Mouse (Mus musculus): Measurements from ENCODE around the gene Tmem119.
A peak's percentile ranks its signal among the peaks of the same experiment; 100 is the strongest.
"Not testable (repeated sequence)": the region's sequence is repeated elsewhere in the genome, so short reads cannot be mapped to it uniquely, and the experiment has no call there.

Gene Tmem119

DNA sequence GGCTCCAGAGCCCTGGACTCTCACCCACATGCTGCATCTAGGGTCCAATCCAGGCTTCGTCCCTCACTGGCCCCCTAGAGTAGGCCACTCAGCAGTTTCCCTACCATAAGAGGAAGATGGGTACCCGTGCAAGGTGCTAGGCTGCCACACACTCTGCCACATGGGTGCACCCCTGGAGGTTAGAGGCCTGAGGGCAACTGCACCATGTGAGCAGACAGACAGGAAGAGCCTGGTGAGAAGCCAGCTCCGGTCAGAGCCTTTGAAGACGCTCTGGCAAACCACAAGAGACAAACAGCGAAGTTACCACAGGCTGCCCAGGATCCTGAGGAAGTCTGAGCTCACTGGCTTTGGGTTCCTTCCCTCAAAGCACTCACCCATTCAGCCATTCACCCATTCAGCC lies 13.3 kb downstream of the Tmem119 start:
- no peak for DNase-seq

DNA sequence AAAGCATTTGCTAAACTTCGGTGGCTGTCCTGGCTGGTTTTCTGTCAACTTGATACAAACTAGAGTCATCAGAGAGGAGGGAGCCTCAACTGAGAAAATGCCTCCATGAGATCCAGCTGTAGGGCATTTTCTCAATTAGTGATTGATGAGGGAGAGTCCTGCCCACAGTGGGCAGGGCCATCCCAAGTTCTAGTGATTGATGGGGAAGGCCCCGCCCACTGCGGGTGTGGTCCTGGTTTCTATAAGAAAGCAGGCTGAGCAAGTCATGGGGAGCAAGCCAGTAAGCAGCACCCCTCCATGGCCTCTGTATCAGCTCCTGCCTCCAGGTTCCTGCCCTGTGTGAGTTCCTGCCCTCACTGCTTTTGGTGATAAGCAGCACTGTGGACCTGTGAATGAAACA lies 16.2 kb downstream of the Tmem119 start:
- not testable (repeated sequence) for DNase-seq

DNA sequence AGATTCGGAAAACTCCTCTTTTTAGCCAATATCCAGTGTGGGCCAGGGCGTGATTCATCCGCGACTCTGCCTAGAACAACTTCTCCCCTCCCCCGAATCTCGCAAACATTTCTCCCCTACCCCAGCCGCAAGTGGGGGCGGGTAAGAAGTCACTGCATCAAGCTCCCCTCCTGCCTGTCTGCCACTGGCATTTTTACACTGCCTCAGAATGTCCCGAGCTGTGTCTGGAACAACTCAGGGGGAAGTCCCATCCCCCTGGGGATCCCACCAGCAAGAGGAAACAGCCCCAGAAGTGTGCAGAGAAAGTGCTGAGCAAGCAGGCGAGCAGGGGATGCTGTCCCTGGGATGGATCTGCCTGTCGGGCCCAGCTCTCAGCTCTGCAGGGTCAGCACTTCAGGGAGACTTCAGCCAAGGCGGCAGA lies 16.7 kb downstream of the Tmem119 start:
- peak; percentile 40 for DNase-seq

DNA sequence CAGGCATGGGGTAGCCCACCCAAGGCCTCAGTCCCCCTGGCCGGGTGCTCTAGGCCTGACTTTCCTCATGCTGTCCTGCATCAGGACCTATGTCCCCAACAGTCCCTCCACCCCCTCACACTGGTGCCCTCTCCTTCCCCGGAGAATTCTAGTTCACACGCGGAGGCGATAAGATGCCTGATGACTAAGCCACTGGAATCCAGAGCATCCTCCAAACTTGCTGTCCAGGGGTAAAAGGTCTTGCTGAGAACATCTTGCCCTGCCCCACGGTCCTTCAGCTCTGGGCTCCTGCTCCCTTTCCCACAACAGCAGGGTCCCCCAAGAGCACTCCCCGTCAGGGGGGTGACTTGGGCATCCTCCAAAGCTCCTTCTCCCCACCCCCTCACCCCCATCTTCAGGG lies 17.7 kb downstream of the Tmem119 start:
- DNase-seq, result no peak

DNA sequence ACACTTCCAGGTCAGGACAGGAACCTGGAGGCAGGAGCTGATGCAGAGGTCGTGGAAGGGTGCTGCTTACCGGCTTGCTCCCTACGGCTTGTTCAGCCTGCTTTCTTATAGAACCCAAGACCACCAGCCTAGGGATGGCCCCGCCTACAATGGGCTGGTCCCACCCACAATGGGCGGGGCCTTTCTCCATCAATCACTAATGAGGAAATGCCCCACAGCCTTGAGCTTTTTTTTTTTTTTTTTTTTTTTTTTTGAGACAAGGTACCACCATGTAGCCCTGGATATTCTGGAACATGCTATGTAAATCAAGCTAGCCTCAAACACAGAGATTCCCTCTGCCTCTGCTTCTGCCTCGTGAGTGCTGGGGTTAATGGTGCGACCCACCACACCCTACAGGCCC lies 18.4 kb downstream of the Tmem119 start:
- DNase-seq, result no peak

DNA sequence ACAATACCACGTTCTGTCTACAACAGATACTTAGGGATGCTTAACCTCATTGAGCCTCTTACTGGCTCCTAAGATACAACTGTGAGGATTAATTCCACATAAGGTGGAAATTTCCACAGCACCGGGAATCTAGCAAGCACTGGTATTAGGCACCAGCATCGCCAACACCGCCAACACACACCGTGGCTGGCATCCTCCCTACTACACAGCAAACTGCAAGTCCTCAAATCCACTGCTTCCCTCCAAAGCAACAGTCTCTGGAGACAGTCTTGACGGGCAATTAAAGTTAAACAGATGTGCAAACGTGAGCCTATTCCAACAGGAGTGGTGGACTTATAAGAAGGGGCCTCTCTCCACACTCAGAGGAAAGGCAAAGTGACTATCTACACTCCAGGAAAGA lies 19.1 kb downstream of the Tmem119 start:
- no peak for DNase-seq

DNA sequence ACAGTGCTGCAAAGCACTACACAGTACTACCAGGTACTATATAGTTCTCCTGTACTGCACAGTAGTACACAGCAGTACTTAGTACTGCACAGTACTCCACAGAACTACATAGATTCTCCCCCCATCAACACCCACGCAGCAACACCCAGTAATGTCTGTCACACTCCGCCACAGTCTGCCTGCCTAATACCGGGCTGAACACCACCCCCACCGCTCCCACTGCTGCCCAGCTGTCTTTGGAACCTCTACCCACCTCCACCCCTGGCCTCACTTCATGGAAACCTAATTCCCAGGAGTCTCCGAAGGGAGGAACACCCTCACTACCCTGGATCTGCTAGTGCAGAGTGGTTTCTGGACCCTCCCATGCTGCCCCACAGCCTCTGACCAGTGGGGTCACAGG lies 19.6 kb downstream of the Tmem119 start:
- no peak for DNase-seq

DNA sequence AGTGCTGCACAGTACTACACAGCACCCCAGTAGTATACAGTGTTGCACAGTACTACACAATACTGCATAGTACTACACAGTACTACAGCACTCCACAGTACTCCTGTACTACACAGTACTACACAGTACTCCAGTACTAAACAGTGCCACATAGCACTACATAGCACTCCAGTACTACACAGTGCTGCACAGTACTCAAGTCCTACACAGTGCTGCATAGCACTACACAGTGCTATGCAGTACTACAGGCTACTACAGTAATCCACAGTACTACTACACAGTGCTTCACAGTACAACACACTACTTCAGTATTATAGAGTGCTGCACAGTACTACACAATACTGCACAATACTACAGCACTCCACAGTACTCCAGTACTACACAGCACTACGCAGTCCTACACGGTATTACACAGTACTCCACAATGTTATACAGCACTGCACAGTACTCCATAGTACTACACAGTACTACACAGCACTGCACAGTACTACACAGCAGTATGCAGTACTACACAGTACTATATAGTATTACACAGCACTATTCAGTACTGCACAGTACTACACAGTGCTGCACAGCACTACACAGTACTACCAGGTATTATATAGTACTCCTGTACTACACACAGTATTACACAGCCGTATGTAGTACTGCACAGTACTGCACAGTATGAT lies 20.1 kb downstream of the Tmem119 start:
- no peak for DNase-seq

DNA sequence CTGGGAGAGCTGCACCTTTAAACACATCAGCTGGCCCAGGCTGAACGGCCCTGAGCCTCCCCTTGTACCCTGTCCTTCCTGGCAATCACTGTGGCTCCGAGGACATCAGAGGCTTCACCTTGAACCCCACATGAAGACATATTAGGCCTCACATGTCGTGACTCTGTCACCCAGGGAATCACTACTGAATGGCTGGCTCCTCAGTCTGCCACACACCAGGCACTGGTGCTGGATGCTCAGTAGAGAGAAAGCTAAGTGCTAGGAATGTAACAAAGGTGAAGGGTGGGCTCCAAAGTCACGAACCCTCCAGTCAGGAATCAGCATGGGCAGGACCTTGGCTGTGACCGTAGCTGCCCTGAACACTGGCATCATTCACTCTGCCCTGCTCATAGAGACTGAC lies 20.7 kb downstream of the Tmem119 start:
- DNase-seq, result no peak

DNA sequence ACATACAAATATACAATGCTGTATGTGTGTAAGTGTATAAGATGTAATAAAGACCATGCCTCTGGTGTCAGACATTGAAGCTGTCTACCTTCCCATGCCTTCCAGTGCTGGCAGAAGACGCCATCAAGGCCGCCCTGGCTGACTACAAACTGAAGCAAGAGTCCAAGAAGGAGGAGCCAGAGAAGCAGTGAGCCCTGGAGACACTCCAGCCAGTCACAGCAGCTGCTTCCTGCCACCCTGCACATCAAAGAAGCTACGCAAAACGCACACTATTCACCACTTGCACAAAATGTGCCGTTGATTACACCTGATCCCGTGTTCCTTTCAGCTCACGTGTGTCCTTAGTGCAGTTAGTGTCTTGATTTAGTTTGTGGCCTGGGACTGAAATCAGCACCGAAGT lies 22.6 kb downstream of the Tmem119 start:
- not testable (repeated sequence) for DNase-seq

DNA sequence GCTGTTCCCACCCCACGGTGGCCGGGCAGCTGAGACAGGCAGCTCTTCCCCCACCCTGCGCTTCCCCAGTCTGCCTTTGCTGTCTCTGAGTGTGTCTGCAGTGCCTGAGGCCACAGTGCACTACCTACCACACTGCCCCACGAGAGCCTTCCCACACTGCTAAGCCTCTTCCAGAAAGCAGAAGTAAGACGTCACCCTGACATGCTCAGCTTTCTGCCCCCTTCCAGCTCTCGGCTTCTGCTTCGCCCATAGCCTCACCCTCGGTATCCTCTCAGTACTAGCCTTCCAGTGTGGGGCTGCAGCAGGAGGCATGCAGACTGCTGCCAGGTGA lies 23.5 kb downstream of the Tmem119 start:
- DNase-seq, result no peak

DNA sequence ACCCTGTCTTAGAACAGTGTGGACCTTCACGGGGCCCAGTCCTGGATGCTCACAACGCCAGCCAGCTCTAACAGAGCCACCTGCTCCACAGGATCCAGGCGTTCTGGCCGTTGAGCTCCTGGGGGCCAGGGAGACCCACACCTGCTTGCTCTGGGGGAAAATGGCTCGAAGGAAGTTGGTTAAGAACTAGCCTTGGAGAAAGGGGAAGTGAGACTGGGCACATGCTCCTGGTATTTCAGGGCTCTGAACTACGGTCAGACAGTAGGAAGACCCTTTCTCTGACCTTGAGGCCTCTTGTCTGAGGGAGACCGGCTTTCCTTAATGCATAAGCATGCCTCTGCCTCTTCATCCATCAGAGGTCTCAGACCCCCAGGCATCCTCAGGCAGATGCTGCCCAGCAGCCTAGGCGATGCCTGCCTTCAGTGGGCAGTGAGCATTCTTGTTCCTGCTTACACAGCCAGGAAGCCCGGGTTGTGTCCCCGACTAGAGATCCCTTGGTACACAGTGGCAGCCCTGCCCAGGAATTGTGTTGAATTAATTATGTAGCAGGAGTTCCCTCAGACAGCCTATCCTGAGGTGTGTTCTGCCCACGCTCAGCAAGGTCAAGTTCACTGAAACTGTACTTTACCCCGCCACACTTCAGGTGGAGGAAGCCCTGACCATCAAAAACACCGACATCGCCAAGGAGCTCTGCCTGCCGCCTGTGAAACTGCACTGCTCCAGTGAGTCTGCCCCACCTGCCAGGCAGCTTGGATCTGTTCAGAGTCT lies 24.0 kb downstream of the Tmem119 start:
- DNase-seq, result no peak

DNA sequence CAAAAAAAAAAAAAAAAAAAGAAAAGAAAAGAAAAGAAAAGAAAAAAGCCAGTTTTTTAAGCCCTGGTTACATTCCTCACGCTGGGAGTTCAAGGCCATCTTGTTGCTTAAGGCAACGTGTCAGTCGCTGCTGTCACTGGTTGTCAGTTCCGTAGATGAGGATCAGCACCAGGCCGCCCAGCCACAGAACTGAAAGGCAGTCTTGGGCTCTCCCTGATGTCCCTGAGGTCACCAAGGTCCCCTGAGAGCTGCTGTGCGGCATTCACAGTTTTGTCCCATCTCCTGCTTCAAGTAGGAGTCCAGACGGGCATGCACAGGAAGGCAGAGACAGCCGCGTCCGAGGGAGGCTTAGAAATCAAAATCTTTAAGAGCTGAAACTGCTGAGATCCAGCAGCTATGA lies 24.7 kb downstream of the Tmem119 start:
- DNase-seq, result no peak

DNA sequence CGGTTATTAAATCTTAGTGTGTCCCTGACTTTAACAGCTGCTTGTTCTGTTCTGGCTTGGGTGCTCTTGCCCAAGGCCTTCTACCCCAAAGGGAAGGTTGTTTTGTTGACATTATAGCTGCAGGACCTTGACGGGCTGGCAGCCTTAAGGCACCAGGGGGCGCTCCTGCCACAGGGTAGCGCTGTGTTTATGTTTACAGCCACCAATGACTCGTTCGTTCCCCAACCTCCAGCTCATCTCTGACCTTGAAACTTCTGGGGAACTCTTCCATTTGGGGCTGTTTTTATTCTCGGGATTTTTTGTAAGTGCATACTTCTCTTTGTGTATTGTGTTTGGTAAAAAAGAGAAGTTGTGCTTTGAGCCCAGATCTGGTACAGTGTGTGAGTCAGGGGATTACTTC lies 26.7 kb downstream of the Tmem119 start:
- peak; percentile 85 for DNase-seq

DNA sequence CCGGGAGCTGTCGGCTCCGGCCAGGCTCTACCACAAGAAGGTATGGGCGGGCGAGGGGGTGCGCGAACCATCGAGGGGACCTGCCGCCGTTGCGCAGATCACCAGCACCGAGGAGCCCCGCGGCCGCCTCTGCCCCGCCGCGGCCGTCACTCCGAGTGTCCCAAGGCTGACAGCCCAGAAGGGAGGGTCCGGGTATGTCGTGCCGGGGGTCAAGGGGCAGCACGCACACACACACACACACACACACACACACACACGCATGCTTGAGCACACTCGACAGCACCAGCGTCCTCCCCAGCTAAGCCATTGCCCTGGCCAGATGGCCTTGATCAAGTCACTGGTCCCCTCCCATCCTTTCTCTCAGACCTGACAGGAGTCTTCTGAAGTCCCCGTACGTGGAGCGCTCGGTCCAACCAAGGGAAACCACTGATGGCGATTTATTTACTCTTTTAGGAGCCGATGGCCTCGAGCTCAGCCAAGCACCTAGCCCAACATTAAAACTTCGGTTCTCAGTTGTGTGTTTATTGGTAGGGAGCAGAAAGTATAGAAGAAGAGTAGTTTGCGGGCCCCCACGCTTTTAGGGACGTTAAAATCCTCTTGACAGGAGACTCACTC lies 27.3 kb downstream of the Tmem119 start:
- DNase-seq, result no peak

DNA sequence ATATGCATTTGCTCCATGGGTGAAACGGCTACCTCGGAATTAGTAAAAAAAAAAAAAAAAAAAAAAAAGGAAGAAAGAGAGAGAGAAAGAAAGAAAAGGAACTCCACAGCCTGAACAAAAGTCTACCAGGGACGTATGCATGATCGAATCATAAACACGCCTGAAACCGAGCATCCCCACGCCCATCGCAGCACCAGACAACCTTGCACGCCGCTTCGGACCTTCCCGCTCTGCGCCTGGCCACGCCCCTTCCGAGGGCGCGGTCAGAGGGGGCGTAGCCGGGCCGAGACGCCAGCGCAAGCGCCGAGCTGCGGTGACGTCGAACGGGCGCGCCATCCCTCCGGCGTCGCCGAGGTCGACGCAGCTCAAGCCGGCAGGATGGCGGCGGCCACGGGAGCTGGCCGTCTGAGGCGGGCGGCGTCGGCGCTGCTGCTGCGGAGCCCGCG lies 27.8 kb downstream of the Tmem119 start, which contains the start of the genes Sart3 and Iscu:
Gene Sart3 (minus strand): TSS at position 61 of the 446 bp plus-strand sequence.
Gene Iscu (plus strand): TSS at position 299 of the 446 bp plus-strand sequence.
- peak; percentile 95 for DNase-seq

DNA sequence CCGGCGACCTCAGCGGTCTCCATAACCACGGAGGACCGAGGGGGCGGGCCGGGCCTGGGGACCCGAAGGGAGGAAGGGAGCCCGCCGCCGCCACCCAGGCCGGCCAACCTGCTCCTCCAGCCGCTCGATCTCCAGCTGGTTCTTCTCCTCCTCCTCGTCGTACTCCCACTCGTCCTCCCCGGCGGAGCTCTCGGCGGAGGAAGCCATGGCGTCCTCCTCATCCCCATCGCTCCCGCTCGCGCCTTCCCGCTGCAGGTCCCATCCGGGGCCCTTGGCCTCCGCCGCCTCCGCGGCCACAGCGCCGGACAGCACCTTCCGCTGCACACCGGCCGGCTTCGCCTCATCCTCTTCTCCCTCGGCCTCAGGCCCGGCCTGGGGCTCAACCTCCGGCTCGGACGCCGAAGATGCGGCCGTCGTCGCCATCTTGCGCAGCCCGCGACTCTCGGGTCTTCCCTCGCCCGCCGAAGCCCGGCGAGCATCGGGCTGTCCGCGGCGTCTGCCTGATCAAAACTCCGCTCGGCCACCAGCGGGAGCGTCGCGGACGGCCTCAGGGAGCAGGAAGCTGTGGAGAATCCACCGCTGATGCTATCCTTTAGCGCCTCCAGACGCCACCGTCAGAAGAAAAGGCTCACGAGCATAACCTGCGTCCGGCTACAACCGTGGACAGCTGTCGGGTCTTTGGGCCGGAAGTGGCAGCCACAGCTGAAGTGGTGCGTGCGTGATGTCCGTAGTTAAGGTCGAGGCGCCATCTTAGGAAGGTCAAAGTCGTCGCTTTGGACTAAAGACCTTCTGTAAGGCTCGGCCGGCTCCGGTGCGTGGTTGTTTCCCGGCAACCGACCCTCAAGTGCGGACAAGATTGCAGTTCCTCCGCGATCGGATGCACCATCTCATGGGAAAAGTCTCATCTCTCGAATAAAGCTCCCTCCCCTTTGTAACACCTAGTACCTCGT lies 28.8 kb downstream of the Tmem119 start:
- peak; percentile 82 for DNase-seq

DNA sequence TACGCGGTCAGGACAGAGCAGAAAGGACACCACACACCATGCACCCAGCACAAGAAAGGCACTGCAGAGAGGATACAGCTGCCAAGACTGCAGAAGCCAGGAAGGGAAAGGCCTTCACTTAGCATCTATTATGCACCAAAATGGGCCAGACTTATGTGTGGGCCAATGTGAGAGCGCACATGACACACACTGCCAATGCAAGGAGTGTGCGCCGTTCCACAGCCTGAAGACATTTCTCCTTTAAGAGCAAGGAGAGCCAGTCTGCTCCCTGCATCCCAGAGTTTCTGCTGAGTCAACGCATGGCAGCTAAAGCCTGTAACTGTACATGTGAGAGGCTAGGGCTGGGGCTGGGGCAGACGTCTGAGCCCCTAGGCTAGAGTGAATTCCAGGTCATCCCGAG lies 31.5 kb downstream of the Tmem119 start:
- no peak for DNase-seq

DNA sequence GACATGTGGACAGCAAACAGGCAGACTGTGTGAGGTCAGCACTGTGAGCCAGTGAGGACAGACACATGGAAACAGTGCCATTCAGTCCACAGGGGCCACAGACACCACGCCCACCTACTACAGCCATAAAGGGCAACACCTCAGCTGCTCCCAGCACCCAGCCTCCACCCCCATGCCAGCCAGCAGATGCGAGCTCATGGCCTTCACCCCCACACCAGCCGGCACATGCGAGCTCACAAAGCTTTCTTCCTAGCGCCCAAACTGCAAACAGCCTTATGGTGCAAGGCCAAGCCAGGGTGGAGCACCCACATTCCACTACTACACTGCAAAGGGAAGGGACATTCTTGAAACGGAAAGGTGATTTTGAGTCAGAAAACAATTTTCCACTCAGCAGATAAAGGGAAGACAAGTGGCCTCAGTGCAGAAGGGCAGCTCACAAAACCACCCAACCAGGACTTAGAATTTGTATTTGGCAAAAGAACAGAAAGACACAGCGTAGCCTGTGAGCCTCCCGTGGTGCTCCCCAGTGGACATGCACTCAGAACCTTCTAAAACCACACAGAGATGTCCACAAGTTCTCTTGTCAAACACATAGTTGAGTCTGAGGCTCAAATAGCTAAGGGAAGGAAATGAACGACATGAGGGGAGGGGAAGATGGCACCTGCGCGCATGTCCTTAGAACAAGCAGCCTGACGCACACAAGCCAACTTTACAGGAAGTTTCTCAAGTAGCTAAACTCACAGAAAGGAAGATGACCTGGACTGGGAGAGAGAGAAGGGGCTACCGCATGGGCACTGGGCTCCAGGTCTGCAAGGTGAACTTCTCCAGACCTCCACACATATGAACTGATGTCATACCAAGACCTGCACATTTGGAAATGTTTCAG lies 34.4 kb downstream of the Tmem119 start:
- DNase-seq, result no peak

DNA sequence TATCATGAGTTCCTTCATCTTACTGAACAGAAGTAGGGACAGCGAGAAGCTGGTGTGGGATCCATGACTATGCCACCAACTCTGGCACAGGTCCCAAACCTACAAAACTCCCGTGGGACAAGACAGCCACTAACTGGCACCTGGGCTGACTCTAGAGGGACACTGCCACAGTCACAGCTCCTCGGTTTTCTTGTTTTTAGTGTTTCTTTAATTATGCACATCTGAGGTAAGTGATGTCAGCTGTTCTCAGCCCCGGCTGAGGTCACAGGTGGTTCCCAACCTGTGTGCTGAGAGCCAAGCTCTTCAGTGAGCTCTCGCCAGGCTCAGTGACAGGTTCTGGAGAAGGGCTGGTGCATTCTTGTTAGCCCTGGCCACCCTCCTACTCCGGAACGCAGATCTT lies 35.9 kb downstream of the Tmem119 start:
- no peak for DNase-seq

DNA sequence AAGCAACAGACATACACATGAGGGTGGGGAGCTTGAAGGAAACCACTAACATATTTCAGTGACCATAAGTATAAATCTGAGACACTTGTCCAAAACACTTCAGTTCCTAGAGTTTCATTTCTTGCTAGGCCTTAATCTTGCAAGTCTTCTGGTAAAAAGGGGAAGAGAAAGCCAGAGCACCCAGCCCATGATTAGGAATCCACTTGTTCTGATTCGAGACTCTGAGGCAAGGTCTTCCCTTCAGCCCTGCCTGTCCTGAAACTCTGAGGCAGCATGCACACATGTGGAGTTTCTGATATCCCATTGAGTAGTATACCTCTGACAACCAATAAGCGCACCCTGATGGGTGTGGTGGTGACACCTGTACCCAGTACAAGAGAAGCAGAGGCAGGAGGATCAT lies 38.7 kb downstream of the Tmem119 start:
- DNase-seq, result no peak
